Mouse (Mus musculus) G1E (cell line): Measurements from ENCODE around the gene Eya3.

Experiments
- CTCF ChIP-seq: IDR thresholded peaks from 2 replicates; pipeline ENCODE4 v1.5.1; 2012; ENCODE audit warnings: low read depth, low read length, inconsistent platforms, mixed read lengths
- GATA1 ChIP-seq: IDR thresholded peaks from 2 replicates; pipeline ENCODE4 v1.6.1; 2012; ENCODE audit warnings: borderline replicate concordance, low read length, inconsistent platforms, mixed read lengths
- GATA2 ChIP-seq: IDR thresholded peaks from 2 replicates; pipeline ENCODE4 v1.6.1; 2012; ENCODE audit warnings: low read depth, low read length, inconsistent platforms, borderline replicate concordance
- POLR2AphosphoS5 ChIP-seq: IDR thresholded peaks from 2 replicates; pipeline ENCODE4 v1.6.1; 2012; ENCODE audit warnings: low read depth, low read length, inconsistent platforms; ENCODE audit not compliant: insufficient replicate concordance

DNA sequence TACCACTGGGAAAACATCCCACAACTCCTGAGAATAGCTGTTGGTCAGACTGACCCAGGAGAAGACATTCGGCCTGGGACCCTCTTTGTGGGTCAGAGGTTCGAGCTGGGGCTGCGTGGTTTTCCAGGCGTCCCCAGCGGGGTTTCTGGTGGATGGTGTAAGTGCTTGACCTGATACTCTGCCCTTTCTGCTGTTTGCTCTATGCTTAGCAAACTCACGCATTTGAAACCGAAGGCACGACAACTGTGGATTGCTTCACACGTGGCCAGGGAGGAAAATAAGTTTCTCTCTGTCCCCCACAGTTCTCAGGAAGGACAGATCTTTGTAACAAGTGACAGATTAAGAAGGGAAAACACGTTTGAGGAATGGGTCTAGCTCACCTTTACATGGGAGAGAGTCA is 48.1 kb upstream of the Eya3 start:
- no peak for TF ChIP-seq CTCF
- no peak for TF ChIP-seq GATA2
- no peak for TF ChIP-seq GATA1
- TF ChIP-seq POLR2AphosphoS5 = no peak
